Mouse (Mus musculus) yolk sac, embryonic 10.5 days (tissue): ENCODE measurements around the gene Catsperz.
A peak's percentile ranks its signal among the peaks of the same experiment; 100 is the strongest.

Experiments
- DNase-seq: peaks from one replicate; pipeline ENCODE4 v3.0.0-alpha.2; 2017; ENCODE audit warnings: low spot score

Catsperz gene

GRCm38 (mm10) chr19:6925307-6925573 lies at the start of gene Catsperz:
Gene Catsperz, minus strand, starts transcription at chr19:6925380.
- DNase-seq, result no peak

DNA sequence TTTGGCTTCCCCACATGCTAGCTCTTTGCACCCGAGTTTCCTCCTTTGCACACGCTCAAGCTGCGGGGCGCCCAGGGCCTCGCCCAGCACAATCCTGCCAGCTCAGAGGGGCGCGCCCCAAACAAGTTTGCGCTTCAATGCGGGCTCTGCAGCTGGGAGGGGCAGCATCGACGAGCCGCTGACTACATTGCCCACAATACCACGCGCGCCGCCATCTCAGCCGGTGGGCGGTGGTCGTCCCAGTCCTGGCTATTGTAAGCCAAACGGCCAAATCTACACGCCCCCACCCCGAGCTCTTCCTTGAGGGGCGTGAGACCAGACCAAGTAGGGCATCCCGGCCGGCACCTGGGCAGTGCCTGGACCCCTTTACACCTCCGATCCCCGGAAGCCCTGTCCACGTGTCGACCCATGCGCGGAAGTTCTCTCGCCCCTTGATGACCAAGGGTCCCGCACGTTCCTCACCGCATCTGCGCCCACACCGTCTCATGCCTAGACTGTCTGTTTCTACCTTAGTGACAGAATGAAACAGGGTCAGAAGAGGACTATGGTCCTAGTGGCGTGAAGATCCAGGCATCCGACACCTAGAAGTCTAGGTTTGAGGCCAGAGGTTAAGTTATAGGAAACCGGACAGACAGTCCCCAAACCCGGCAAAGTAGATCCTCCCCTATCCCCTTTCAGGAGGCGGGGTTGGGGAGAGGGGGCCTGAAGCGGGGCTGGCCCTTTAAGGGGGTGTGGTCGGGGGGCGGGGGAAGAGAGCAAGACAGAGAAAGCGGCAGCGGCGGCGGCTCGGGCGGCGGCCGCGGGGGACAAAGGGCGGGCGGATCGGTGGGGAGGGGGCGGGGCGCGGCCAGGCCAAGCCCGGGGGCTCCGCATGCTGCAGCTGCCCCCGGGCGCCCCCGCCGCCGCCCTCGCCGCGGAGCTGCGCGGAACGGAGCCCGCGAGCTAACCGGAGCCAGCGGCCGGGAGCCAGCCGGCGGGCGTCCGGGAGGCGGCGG lies 49.3 kb upstream of the Catsperz start, which contains the start of gene Ppp1r14b:
Gene Ppp1r14b, plus strand, starts transcription at position 758 of the 995 bp plus-strand sequence.
- peak; percentile 94 for DNase-seq

DNA sequence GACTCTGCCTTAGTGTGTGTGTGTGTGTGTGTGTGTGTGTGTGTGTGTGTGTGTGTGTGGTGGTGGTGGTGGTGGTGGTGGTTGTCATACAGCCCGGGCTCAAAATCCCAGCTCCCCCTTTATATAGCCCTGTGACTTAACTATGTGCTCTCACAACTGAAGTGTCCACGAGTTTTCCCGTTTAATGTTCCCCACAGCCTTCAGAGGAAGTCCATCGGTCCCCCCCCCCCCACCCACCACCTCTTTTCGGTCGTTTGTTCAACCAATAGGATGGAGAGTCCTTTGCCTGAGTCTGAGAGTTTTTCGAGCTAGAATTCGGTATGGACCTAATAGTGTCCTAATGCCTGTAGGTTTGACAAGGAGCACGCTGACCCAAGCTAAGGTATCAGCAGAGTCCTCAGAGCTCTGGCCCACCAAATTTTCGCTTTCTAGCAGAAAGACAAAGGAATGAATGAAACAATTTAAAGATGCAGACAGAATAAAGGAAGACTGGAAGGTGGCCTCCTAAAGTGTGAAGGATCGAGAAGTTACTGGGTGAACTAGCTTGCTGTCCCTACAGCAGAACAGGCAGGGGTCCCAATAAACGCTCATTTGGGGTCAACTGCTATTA lies 48.5 kb upstream of the Catsperz start:
- DNase-seq, result no peak

GRCm38 (mm10) chr19:6972247-6972917 lies 47.2 kb upstream of the Catsperz start:
- DNase-seq, result no peak

DNA sequence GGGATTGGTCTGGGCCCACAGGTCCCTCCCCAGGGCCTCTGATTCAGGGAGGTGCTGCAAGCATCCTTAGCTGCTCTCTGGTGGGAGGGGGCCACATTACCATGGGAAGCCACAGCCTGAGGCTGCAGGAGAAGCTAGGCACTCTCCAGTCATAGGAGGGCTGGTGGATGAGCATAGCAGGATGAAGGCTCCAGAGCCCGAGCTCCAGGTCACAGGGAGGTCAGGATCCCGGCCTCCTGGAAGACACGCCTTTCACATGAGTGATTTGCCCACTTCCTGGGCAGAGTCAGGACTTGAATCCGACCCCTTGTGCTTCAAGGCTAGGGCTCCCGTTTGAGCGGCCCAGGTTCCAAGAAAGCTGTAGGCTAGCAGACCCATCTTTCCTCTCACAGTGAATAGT lies 46.5 kb upstream of the Catsperz start:
- no peak for DNase-seq

DNA sequence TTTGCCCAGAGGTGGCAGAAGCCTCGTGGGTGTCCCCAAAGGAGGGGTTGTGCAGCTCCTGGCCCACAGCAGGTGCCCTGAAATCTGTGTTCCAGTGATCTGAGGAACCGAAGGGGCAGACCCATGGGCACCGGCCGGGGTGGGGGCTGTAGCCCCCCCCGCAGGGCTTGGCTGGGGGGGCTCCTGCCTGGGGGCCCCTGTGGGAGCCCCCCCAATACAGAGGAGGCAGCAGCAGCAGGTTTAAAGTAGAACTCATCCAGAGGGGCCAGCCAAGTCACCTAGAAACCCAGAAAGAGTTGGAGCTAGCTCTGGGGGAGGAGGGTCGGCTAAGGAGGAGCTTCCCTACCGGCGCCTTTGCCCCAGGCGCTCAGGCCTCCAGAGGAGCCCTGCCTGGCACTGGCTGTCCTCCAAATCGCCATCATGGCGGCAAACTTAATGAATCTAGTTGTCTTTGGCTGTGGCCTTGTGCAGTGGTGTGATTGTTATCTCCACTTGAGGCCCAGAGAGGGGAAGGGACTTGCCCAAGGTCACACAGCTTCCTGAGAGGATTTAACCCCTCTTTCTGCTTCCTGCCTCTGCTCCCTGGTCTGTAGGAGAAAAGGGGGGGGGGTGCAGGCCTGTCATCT lies 45.4 kb upstream of the Catsperz start:
- DNase-seq, result no peak

DNA sequence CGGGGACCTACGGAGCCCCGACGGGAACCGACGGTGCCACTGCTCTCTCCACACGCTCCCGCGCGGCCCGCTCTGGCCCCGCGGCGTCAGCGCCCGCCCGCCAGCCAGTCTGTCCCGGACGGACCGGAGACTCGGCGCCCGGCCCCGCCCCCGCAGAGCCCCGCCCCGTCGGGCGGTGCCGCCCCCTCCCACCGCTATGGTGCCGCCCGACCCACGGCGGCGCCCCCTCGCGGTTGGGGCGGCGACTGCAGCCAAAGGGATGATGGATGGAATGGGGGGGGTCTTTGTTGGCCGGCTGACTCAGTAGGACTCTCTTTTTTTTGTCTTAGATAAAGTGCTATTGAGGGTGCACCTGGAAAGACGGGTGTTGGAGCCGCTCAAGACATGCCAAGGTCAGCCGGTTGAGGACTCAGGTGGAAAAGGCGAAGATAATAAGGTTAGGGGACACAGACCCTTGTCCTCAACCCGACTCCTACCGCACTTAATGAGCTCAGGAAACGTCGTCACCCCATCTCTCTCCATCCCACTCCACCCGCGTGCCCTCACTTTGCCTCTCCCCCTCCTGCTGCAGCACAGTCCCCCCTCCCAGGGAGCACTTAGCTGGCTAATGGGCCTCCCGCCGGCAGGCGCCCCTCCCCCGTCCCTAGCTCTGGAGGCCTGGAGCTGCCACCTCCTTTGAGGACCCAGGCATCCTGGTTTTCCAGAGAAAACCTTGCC lies 44.6 kb upstream of the Catsperz start:
- DNase-seq, result peak; percentile 79

GRCm38 (mm10) chr19:6969291-6969664 lies 44.1 kb upstream of the Catsperz start:
- no peak for DNase-seq

GRCm38 (mm10) chr19:6968491-6969271 lies 43.5 kb upstream of the Catsperz start:
- no peak for DNase-seq

DNA sequence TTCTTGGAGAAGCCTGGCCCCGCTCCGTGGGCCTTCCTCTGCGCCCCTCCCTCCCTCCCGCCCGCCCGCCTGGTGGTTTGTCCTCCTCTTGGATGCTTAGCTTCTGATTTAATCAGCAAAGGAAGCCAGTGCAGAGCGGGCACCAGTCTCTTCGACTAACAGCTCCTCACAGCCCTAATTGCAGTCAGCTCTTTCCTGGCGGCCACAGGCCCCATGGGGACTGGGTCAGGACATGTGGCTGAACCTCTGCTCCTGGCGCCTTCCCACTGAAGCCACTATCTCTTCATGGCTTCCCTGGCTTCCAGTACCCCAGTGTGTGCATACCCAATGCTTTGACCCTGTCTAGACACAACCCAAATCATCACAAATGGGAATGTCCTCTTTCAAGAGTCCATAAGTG lies 31.3 kb upstream of the Catsperz start:
- no peak for DNase-seq

- no peak for DNase-seq
These were observed 30.2 kb upstream of the Catsperz start for GRCm38 (mm10) chr19:6955424-6955823.

GRCm38 (mm10) chr19:6954046-6954445 lies 28.9 kb upstream of the Catsperz start:
- no peak for DNase-seq

DNA sequence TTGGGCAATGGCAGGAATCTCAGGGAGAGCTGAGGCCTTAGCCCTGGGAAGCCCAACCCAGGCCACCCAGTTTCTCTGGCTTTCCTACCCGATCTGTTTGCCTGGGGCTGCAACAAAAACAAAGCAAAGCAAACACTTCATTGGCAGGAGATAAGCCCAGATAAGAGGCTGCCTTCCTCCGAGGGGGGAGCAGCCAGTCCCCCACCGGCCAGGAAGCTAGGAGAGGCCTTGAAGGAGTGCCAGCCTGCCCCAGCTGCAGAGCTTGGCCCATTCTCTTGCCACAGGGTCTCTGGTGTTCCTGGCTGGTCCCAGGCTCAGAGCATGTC lies 27.5 kb upstream of the Catsperz start:
- peak; percentile 62 for DNase-seq

GRCm38 (mm10) chr19:6951994-6952711 lies 27.0 kb upstream of the Catsperz start:
- DNase-seq, result peak; percentile 80

DNA sequence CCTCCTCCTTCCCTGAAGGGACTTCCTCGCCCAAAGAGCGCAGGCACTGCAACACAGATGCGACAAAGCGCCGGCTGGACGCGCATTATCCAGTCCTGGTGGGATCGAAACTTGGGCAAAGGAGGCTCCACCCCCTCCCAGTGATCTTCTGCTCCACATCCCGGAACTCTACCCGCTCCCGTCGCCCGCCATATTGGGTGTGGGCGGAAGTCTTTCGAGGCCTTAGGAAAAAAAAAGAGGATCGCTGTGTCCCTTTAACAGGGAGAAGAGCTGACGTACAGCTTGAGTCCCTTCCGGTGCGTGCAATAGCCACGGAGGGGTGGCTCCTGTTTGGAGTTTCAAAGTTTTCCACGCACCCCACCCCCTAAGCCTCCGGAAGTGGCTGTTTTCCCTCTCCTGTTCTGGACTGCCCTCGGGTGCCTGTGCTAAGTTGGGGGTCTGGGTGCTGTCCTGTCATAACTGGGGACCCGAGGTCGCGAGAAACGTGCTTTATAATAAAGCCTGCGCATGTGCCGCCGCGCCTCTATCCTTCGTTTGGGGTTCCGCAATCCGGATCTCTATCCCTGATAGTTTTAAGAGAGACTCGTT lies 26.3 kb upstream of the Catsperz start:
- peak; percentile 95 for DNase-seq

- peak; percentile 75 for DNase-seq
These were observed 25.5 kb upstream of the Catsperz start for GRCm38 (mm10) chr19:6950613-6951153.

- DNase-seq, result no peak
These were observed 24.8 kb upstream of the Catsperz start for GRCm38 (mm10) chr19:6949951-6950350.

DNA sequence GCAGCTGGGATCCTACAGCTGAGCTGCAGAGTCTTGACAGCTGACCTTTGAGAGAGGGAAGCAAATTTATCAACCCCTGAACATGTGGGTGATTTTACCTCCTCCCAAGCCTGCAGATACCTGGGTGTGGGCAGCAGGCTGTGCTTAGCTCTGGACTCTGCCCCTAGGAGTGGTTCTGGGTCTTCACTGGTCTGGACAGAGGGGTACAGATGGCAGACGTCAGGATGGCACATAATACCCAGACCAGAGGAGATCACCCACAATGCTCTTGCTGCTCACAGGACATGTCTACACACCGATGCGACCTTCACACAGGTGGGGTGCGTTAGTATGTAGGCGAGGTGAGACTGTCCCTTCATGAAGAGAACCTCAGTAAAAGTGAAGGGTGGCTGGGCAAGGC lies 24.4 kb upstream of the Catsperz start:
- DNase-seq, result no peak

GRCm38 (mm10) chr19:6948186-6948585 lies 23.0 kb upstream of the Catsperz start:
- DNase-seq, result no peak

DNA sequence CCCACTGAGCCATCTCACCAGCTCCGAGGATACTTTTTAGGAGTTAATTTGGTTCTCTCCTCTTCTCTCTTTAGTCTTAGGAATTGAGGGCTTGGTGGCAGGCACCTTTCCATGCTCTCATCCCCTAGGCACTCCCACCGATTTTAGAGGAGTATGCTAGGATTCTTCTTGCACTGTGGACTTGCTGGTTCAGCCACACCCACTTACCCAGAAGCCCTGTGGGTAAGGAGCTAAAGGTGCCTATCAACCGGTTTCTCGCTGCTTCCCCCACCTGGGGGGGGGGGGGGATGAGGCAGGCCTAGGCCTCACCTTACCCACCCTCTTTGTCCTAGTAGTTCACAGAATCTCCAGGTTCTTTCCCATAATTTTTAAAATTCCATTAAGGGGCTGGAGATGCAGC lies 22.6 kb upstream of the Catsperz start:
- no peak for DNase-seq
